Mouse (Mus musculus) lung, embryonic 14.5 days (tissue): ENCODE data around the gene Irx5. TPM values are rescaled to one million over a fixed set of nuclear protein-coding genes. Genes with fewer than 3 reads are reported as not detected.

ENCODE experiments used
- ATAC-seq: fragments of 200-750 bp; cut with Nextera tagmentation; 2 replicates; pipeline ENCODE4 v1.8.0; 2017; ENCODE audit warnings: mild to moderate bottlenecking, moderate TSS enrichment, moderate library complexity; ENCODE audit not compliant: insufficient read depth
- DNase-seq: peaks from one replicate; pipeline ENCODE4 v3.0.0-alpha.2; 2015
- H3K27ac ChIP-seq: fragments of 300-500 bp; sonication (generic); 2 replicates; pipeline ENCODE4 v1.5.1; 2014; ENCODE audit warnings: low read depth, mild to moderate bottlenecking, moderate library complexity
- H3K27me3 ChIP-seq: fragments of 300-500 bp; sonication (generic); 2 replicates; pipeline ENCODE4 v1.6.1; 2014; ENCODE audit warnings: low read length, control low read depth; ENCODE audit not compliant: insufficient read depth
- H3K36me3 ChIP-seq: fragments of 300-500 bp; sonication (generic); 2 replicates; pipeline ENCODE4 v1.6.1; 2014; ENCODE audit warnings: control low read depth; ENCODE audit not compliant: insufficient read depth
- H3K4me1 ChIP-seq: fragments of 300-500 bp; sonication (generic); 2 replicates; pipeline ENCODE4 v1.6.1; 2014; ENCODE audit warnings: antibody characterized with exemption, control low read depth; ENCODE audit not compliant: insufficient read depth
- H3K4me2 ChIP-seq: fragments of 300-500 bp; sonication (generic); 2 replicates; pipeline ENCODE4 v1.6.1; 2014; ENCODE audit warnings: mild to moderate bottlenecking
- H3K4me3 ChIP-seq: fragments of 300-500 bp; sonication (generic); 2 replicates; pipeline ENCODE4 v1.5.1; 2014; ENCODE audit warnings: low read depth, low read length
- H3K9ac ChIP-seq: fragments of 300-500 bp; sonication (generic); 2 replicates; pipeline ENCODE4 v1.6.1; 2014
- H3K9me3 ChIP-seq: fragments of 300-500 bp; sonication (generic); 2 replicates; pipeline ENCODE4 v1.6.1; 2016; ENCODE audit warnings: low read depth, low read length, control low read depth
- CTCF ChIP-seq: IDR thresholded peaks from 2 replicates; pipeline ENCODE4 v1.5.1; 2016; ENCODE audit warnings: antibody characterized with exemption, low read depth
- WGBS: fragments of 180-500 bp; shearing (Covaris S2); extraction: QIAGEN DNeasy Blood & Tissue Kit; methylation state at CpG from one replicate; pipeline ENCODE4 v1.1.7; 2014; 5-methylcytosine and 5-hydroxymethylcytosine counted together
- polyA plus RNA-seq: library from polyadenylated mRNA; unstranded; fragments of >200 nt; fragmentation: Nextera tagmentation; extraction: Ambion mirVana; gene quantifications from 2 replicates; pipeline ENCODE4 v1.2.1, GENCODE M21; 2014

The Irx5 gene
- polyA plus RNA-seq, 1 experiment from 2014 or later = 22.4 TPM

DNA sequence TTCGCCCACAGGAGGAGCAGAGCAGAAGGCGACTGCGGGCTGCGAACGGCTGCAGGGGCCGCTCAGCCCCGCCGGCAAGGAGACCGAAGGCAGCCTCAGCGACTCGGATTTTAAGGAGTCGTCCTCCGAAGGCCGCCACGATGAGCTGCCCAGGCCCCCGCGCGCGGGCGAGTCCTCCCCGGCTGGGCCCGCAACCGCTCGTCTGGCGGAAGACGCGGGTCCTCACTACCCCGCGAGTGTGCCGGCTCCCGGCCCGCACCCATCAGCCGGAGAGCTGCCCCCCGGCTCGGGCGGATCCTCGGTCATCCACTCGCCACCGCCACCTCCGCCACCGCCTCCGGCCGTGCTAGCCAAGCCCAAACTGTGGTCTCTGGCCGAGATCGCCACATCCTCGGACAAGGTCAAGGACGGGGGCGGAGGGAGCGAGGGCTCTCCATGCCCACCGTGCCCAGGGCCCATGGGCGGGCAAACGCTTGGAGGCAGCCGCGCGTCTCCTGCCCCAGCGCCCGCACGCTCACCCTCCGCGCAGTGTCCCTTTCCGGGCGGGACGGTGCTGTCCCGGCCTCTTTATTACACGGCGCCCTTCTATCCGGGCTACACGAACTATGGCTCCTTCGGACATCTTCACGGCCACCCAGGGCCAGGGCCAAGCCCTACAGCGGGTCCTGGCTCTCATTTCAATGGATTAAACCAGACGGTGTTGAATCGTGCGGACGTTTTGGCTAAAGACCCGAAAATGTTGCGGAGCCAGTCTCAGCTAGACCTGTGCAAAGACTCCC, 2.8 kb downstream of the Irx5 start:
- TF ChIP-seq CTCF = no peak
- Histone ChIP-seq H3K36me3 (peaks cover 12% of the 10 kb centered on the region; the same call in 1 of the 2 replicates), H3K4me3 (peak overlapping the region; percentile 61), H3K4me1 (no peaks in the 10 kb centered on the region), H3K27me3 (peaks cover 85% of the 10 kb centered on the region), H3K9me3 (no peaks in the 10 kb centered on the region), H3K27ac (peak overlapping the region; percentile 97; the same call in 1 of the 2 replicates), H3K4me2 (peak overlapping the region; percentile 78), H3K9ac (peak overlapping the region; percentile 86)
- 1% methylated on average over 70 of the region's 77 CpGs for WGBS
- DNase-seq = peak; percentile 40
- no peak for ATAC-seq

DNA sequence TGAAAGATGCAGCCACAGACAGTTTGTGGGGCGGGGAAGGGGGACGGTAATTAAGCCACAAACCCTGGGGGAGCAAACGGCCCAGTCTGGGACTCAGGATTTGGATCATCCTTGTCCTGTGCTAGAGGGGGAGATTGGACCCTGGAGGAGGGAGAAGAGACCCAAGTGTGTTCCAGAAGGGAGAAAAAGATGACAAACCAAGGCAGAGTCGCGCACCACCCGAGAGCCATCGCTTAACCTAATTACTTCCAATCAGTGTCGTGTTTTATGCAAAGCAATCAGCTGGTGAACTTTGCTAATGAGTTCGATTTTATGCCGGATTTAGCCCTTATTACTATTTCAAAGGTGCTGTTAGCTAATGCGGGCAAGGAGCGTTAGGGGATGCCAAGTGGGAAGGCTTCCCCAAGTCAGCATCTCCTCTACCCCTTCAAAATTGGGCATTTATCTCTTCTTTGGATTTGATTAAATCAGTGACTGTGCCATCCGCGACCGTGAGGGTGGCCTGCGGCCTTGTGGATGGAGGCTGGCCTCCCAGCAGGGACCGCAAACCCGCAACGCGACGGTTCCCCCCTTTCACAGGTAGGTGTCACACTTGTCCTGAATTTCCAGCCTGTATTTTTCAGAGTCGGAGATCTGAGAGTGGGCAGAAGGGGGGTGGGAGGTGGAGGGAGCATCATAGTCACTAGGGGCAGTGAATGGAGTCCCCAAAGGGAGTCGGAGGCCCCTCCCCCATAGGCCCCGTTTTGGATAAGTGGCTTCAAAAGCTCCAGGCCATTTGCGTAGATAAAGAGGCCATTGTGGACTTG, 4.3 kb downstream of the Irx5 start:
- H3K4me2 ChIP-seq = peak overlapping the region; percentile 55
- H3K27me3 ChIP-seq = peaks cover 94% of the 10 kb centered on the region
- DNase-seq = peak; percentile 78
- H3K9ac ChIP-seq = peak overlapping the region; percentile 68
- no peaks in the 10 kb centered on the region for H3K9me3 ChIP-seq
- WGBS = 5% methylated on average over 25 of the region's 25 CpGs
- H3K27ac ChIP-seq = peak overlapping the region; percentile 85
- peaks cover 12% of the 10 kb centered on the region; the same call in 1 of the 2 replicates for H3K36me3 ChIP-seq
- ATAC-seq = peak; percentile 3; the same call in 1 of the 2 replicates
- TF ChIP-seq CTCF = peak; percentile 60
- peak overlapping the region; percentile 36 for H3K4me3 ChIP-seq
- H3K4me1 ChIP-seq = no peaks in the 10 kb centered on the region

DNA sequence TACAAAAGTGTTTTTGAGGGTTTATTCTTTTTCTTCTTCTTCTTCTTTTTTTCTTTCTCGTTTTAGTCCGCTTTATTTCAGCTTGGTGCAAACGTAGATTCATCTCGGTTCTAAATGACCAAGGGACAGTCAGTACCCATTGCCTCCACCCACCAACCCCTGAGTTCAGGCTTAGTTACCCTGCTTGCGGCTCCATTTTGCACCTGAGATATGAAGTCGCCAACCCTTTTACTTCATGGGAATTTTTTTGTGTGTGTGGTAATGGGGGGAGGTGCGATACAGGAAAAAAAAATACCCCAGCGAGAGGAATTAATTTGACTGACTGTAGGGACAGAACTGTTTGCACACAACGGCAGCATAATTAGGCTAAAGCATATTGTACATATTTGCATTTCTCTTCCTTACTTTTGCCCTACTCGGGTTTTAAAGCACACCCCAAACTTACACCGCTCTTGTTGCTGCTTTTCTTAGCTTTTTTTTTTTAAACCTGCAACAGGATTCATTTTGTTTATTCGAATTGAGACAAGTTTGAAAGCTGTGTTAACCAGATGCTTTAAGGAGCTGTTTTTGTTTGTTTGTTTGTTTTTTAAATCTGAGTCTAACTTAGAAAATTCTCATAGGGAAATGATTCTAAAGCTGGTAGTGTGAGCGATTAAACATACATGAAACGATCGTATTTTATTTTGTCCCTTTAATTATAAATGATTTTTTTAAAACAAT, 5.1 kb downstream of the Irx5 start:
- H3K27ac ChIP-seq = peak overlapping the region; percentile 85
- no peaks in the 10 kb centered on the region for H3K4me1 ChIP-seq
- peak overlapping the region; percentile 68 for H3K9ac ChIP-seq
- H3K27me3 ChIP-seq = peaks cover 94% of the 10 kb centered on the region
- peak overlapping the region; percentile 36 for H3K4me3 ChIP-seq
- H3K4me2 ChIP-seq = peak overlapping the region; percentile 55
- TF ChIP-seq CTCF = no peak
- ATAC-seq (no peak), DNase-seq (no peak)
- no peaks in the 10 kb centered on the region for H3K9me3 ChIP-seq
- 4% methylated on average over 15 of the region's 15 CpGs for WGBS
- peaks cover 12% of the 10 kb centered on the region; the same call in 1 of the 2 replicates for H3K36me3 ChIP-seq

DNA sequence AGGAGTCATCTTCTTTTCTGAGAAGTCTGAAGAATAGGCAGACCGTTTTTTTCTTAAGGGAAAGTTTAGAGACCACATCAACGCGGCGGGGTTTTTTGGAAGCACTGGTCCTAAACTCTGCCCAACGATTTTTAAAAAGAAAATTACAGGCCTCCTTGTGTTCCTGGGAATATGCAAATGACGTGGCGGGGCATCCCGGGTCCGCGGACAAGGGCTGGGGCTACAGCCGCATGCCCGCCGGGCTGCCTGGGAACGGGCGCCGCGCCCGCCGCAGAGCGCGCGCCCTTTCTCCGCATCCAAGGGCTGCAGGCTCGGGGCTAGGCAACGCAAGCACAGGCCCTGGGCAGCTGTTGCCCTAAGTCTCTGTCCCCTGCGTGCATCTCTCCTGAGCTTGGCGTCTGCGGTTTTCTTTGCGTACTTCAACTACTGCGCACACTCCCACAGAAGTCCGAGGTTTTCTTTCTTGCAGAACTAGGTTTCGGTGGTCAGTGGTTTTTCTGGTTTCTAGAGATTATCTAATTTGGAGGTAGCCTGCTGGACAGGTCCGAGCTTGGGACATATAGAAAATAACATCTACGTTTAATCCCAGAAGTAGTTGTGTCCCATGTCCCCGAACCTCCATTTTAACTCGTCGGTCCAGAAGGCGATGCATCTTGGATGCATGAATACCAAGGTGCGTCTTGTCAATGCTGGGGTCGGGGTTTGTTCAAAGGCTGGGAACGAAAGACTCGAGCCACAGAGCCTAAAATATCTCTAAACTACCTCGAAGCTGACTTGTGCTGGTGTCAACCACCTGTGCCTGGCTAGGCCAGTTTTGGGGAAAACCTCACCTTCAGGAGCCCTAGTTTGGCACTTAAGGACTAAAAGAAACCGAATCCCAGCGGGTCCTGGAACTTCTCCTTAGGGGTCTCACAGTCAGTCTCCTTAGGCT, 6.1 kb downstream of the Irx5 start:
- Histone ChIP-seq H3K4me2 (peak overlapping the region; percentile 55), H3K36me3 (peaks cover 12% of the 10 kb centered on the region; the same call in 1 of the 2 replicates), H3K4me3 (peak overlapping the region; percentile 36), H3K9me3 (no peaks in the 10 kb centered on the region), H3K27me3 (peaks cover 94% of the 10 kb centered on the region), H3K27ac (peak overlapping the region; percentile 85), H3K4me1 (no peaks in the 10 kb centered on the region), H3K9ac (peak overlapping the region; percentile 68)
- peak; percentile 30 for DNase-seq
- no peak for ATAC-seq
- no peak for TF ChIP-seq CTCF
- WGBS = 3% methylated on average over 45 of the region's 45 CpGs

DNA sequence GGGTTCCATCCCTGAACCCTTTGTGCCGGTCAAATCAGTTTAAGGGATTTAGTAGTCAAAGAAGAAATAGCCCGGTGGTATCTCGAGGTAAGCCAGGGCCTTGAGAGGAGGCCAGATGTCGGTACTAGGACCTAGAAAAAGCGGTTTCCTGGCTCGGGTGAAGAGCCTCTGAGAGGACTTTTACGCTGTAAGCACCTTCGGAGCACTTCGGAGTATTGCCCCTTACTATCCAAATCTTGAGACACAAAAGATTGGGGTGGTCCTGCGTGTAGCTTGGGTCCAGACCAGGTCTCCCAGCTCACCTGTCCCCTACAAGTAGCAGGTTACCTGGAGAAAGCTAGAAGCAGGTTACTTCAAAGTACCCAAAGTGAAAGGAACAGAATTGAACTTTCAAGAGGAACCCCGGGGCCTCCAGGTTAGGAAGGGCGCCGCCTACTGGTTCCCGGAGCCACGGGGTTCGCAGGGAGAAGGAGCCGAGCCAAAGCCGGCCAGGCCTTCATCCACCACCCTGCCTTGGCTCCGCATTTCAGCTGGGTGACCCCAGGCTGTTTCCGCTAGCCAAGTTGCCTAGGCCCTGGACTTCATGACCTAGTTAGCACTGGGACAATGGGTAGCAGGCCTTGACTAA, 6.8 kb downstream of the Irx5 start:
- WGBS = 10% methylated on average over 18 of the region's 20 CpGs
- Histone ChIP-seq H3K36me3 (peaks cover 12% of the 10 kb centered on the region; the same call in 1 of the 2 replicates), H3K9me3 (no peaks in the 10 kb centered on the region), H3K4me3 (peak overlapping the region; percentile 36), H3K4me2 (peak overlapping the region; percentile 55), H3K9ac (peak overlapping the region; percentile 68), H3K27me3 (peaks cover 94% of the 10 kb centered on the region), H3K4me1 (no peaks in the 10 kb centered on the region), H3K27ac (peak overlapping the region; percentile 85)
- peak; percentile 67 for TF ChIP-seq CTCF
- DNase-seq = peak; percentile 80
- no peak for ATAC-seq

DNA sequence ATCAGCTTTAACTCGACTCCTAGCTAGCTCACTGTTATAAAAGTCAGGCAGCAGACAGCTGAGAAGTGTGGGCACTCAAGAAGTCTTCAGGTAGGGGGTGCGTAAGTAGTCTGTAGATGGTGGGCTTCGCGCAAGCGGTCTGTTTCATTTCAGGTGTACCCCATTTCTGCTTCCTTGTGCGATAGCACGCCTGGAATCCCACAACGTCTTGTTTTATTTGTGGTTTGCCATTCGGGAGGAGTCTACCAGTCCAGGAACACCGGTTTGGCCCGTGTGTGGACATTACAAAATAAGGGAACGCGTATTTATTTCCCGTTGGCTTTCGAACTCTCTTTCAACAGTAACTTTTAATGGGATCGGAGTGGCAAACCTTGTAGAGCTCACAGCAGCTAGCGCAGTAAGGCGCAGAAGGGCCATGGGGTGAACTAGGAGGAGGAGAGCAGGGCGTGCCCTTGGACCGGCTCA, 7.4 kb downstream of the Irx5 start:
- Histone ChIP-seq H3K4me2 (peak overlapping the region; percentile 55), H3K36me3 (peaks cover 12% of the 10 kb centered on the region; the same call in 1 of the 2 replicates), H3K27ac (peak overlapping the region; percentile 85), H3K4me3 (peak overlapping the region; percentile 36), H3K27me3 (peaks cover 88% of the 10 kb centered on the region), H3K9ac (peak overlapping the region; percentile 68), H3K9me3 (no peaks in the 10 kb centered on the region), H3K4me1 (no peaks in the 10 kb centered on the region)
- no peak for TF ChIP-seq CTCF
- 13% methylated on average over 20 of the region's 20 CpGs for WGBS
- no peak for ATAC-seq
- peak; percentile 40 for DNase-seq
